Mouse (Mus musculus) MEL (cell line): ENCODE results near the gene Usp15. TPM values are rescaled to one million over a fixed set of nuclear protein-coding genes. Genes with fewer than 3 reads are reported as not detected.

Experiments used
- DNase-seq: peaks from one replicate; pipeline ENCODE4 v3.0.0; 2011; ENCODE audit warnings: low read depth, low spot score
- H3K27ac ChIP-seq: 2 replicates; pipeline ENCODE4 v1.5.1; 2012; ENCODE audit warnings: low read depth, mild to moderate bottlenecking, control low read depth, low read length, moderate library complexity; ENCODE audit not compliant: control insufficient read depth
- H3K27me3 ChIP-seq, 2 experiments: fragments of 150-350 bp in 1 of 2; sonication (generic) in 1 of 2; 2 replicates each; pipeline ENCODE4 v1.6.1; 2012; ENCODE audit warnings: low read length in 2 of 2, mild to moderate bottlenecking in 2 of 2, improper control_type of control experiment in 1 of 2, moderate library complexity in 1 of 2; ENCODE audit not compliant: insufficient read depth in 2 of 2, control insufficient read depth in 1 of 2
- H3K36me3 ChIP-seq, 2 experiments: 2 replicates each; pipeline ENCODE4 v1.6.1; 2012 to 2014; ENCODE audit warnings: low read length in 2 of 2, improper control_type of control experiment in 1 of 2, inconsistent platforms in 1 of 2, mild to moderate bottlenecking in 1 of 2; ENCODE audit not compliant: insufficient read depth in 2 of 2, control insufficient read depth in 1 of 2
- H3K4me1 ChIP-seq, 2 experiments: fragments of 150-350 bp in 1 of 2; sonication (generic) in 1 of 2; 2 replicates each; pipeline ENCODE4 v1.6.1; 2012; ENCODE audit warnings: low read length in 2 of 2, improper control_type of control experiment in 1 of 2, mild to moderate bottlenecking in 1 of 2; ENCODE audit not compliant: insufficient read depth in 2 of 2, control insufficient read depth in 1 of 2
- H3K4me3 ChIP-seq, 2 experiments: fragments of 150-350 bp in 1 of 2; sonication (generic) in 1 of 2; 2 replicates each; pipeline ENCODE4 v1.5.1; 2012; ENCODE audit warnings: low read depth in 2 of 2, low read length in 2 of 2, mild to moderate bottlenecking in 2 of 2, moderate library complexity in 2 of 2, control low read depth in 1 of 2, improper control_type of control experiment in 1 of 2; ENCODE audit not compliant: control insufficient read depth in 1 of 2, insufficient read depth in 1 of 2
- H3K79me2 ChIP-seq: 2 replicates; pipeline ENCODE4 v1.6.1; 2012; ENCODE audit warnings: mild to moderate bottlenecking, low read length, moderate library complexity; ENCODE audit not compliant: control insufficient read depth, poor library complexity, insufficient read depth
- H3K9ac ChIP-seq: 2 replicates; pipeline ENCODE4 v1.6.1; 2012; ENCODE audit warnings: low read depth, mild to moderate bottlenecking, control low read depth, low read length, moderate library complexity; ENCODE audit not compliant: control insufficient read depth, poor library complexity, severe bottlenecking
- H3K9me3 ChIP-seq: fragments of 150-350 bp; sonication (generic); replicated peaks from 2 replicates; pipeline ENCODE4 v1.6.1; 2012; ENCODE audit warnings: mild to moderate bottlenecking, low read length, improper control_type of control experiment, moderate library complexity; ENCODE audit not compliant: insufficient read depth
- BHLHE40 ChIP-seq: IDR thresholded peaks from 2 replicates; pipeline ENCODE4 v1.6.1; 2012; ENCODE audit warnings: low read depth, mild to moderate bottlenecking, inconsistent platforms, low read length, improper control_type of control experiment, borderline replicate concordance
- CHD1 ChIP-seq: IDR thresholded peaks from 2 replicates; pipeline ENCODE4 v1.6.1; 2012; ENCODE audit warnings: low read depth, mild to moderate bottlenecking, inconsistent platforms, low read length, improper control_type of control experiment
- CHD2 ChIP-seq: IDR thresholded peaks from 2 replicates; pipeline ENCODE4 v1.6.1; 2011; ENCODE audit warnings: low read length, improper control_type of control experiment
- CTCF ChIP-seq, 3 experiments: IDR thresholded peaks in 2 of 3; conservative IDR thresholded peaks in 1 of 3; 2 replicates each; pipeline ENCODE4 v1.5.1; 2011 to 2012; ENCODE audit warnings: low read length in 3 of 3, low read depth in 2 of 3, mild to moderate bottlenecking in 2 of 3, improper control_type of control experiment in 1 of 3, inconsistent platforms in 1 of 3, mixed read lengths in 1 of 3, moderate library complexity in 1 of 3; ENCODE audit not compliant: control insufficient read depth in 1 of 3, insufficient read depth in 1 of 3, poor library complexity in 1 of 3, severe bottlenecking in 1 of 3
- E2F4 ChIP-seq: IDR thresholded peaks from 2 replicates; pipeline ENCODE4 v1.6.1; 2011; ENCODE audit warnings: low read depth, low read length, improper control_type of control experiment, borderline replicate concordance
- EP300 ChIP-seq, 2 experiments: IDR thresholded peaks; 2 replicates each; pipeline ENCODE4 v1.6.1; 2011; ENCODE audit warnings: improper control_type of control experiment in 2 of 2, low read length in 2 of 2, low read depth in 1 of 2, mild to moderate bottlenecking in 1 of 2
- ETS1 ChIP-seq: IDR thresholded peaks from 2 replicates; pipeline ENCODE4 v1.6.1; 2012; ENCODE audit warnings: low read depth, mild to moderate bottlenecking, inconsistent platforms, low read length, improper control_type of control experiment, moderate library complexity
- GABPA ChIP-seq: IDR thresholded peaks from 2 replicates; pipeline ENCODE4 v1.6.1; 2012; ENCODE audit warnings: low read depth, mild to moderate bottlenecking, inconsistent platforms, low read length, improper control_type of control experiment, moderate library complexity
- GATA1 ChIP-seq: IDR thresholded peaks from 2 replicates; pipeline ENCODE4 v1.6.1; 2011; ENCODE audit warnings: low read depth, low read length, improper control_type of control experiment
- HCFC1 ChIP-seq: IDR thresholded peaks from 2 replicates; pipeline ENCODE4 v1.6.1; 2012; ENCODE audit warnings: low read depth, mild to moderate bottlenecking, inconsistent platforms, low read length, improper control_type of control experiment, moderate library complexity
- JUND ChIP-seq: IDR thresholded peaks from 2 replicates; pipeline ENCODE4 v1.6.1; 2011; ENCODE audit warnings: low read depth, mild to moderate bottlenecking, improper control_type of control experiment, low read length
- KAT2A ChIP-seq: conservative IDR thresholded peaks from 2 replicates; pipeline ENCODE4 v1.6.1; 2012; ENCODE audit warnings: low read depth, low read length, improper control_type of control experiment, inconsistent platforms
- MAFK ChIP-seq: IDR thresholded peaks from 2 replicates; pipeline ENCODE4 v1.6.1; 2011; ENCODE audit warnings: low read depth, mild to moderate bottlenecking, low read length, improper control_type of control experiment, borderline replicate concordance
- MAZ ChIP-seq: IDR thresholded peaks from 2 replicates; pipeline ENCODE4 v1.6.1; 2012; ENCODE audit warnings: low read depth, mild to moderate bottlenecking, inconsistent platforms, low read length, improper control_type of control experiment
- MEF2A ChIP-seq: IDR thresholded peaks from 2 replicates; pipeline ENCODE4 v1.6.1; 2014; ENCODE audit warnings: low read depth, mild to moderate bottlenecking, inconsistent platforms, low read length, improper control_type of control experiment; ENCODE audit not compliant: poor library complexity, insufficient replicate concordance, severe bottlenecking; ENCODE audit errors: extremely low read depth
- MYC ChIP-seq: IDR thresholded peaks from 2 replicates; pipeline ENCODE4 v1.6.1; 2011; ENCODE audit warnings: low read depth, mild to moderate bottlenecking, low read length, improper control_type of control experiment, moderate library complexity
- NELFE ChIP-seq: IDR thresholded peaks from 2 replicates; pipeline ENCODE4 v1.6.1; 2011; ENCODE audit warnings: low read depth, low read length, improper control_type of control experiment
- NRF1 ChIP-seq: IDR thresholded peaks from 2 replicates; pipeline ENCODE4 v1.6.1; 2014; ENCODE audit warnings: low read depth, mild to moderate bottlenecking, inconsistent platforms, low read length, improper control_type of control experiment, moderate library complexity; ENCODE audit not compliant: poor library complexity, insufficient read depth, severe bottlenecking
- POLR2AphosphoS2 ChIP-seq: IDR thresholded peaks from 2 replicates; pipeline ENCODE4 v1.6.1; 2011; ENCODE audit warnings: low read length, improper control_type of control experiment
- POLR2AphosphoS5 ChIP-seq: IDR thresholded peaks from 2 replicates; pipeline ENCODE4 v1.6.1; 2012; ENCODE audit warnings: low read depth, borderline replicate concordance, mild to moderate bottlenecking, inconsistent platforms, low read length, moderate library complexity, mixed read lengths
- RCOR1 ChIP-seq: IDR thresholded peaks from 2 replicates; pipeline ENCODE4 v1.6.1; 2012; ENCODE audit warnings: low read depth, mild to moderate bottlenecking, inconsistent platforms, low read length, improper control_type of control experiment
- SIN3A ChIP-seq: IDR thresholded peaks from 2 replicates; pipeline ENCODE4 v1.6.1; 2012; ENCODE audit warnings: low read length, improper control_type of control experiment, inconsistent platforms
- SMC3 ChIP-seq: IDR thresholded peaks from 2 replicates; pipeline ENCODE4 v1.6.1; 2011; ENCODE audit warnings: low read depth, low read length, improper control_type of control experiment
- TAL1 ChIP-seq: IDR thresholded peaks from 2 replicates; pipeline ENCODE4 v1.6.1; 2012; ENCODE audit warnings: mild to moderate bottlenecking, inconsistent platforms, low read length, moderate library complexity, mixed read lengths
- UBTF ChIP-seq: IDR thresholded peaks from 2 replicates; pipeline ENCODE4 v1.6.1; 2012; ENCODE audit warnings: low read depth, mild to moderate bottlenecking, inconsistent platforms, low read length, improper control_type of control experiment, moderate library complexity, borderline replicate concordance; ENCODE audit not compliant: insufficient read depth
- ZC3H11A ChIP-seq: IDR thresholded peaks from 2 replicates; pipeline ENCODE4 v1.6.1; 2012; ENCODE audit warnings: low read depth, mild to moderate bottlenecking, inconsistent platforms, low read length, improper control_type of control experiment
- ZKSCAN1 ChIP-seq: IDR thresholded peaks from 2 replicates; pipeline ENCODE4 v1.6.1; 2012; ENCODE audit warnings: low read depth, mild to moderate bottlenecking, inconsistent platforms, low read length, improper control_type of control experiment, moderate library complexity
- ZMIZ1 ChIP-seq: IDR thresholded peaks from 2 replicates; pipeline ENCODE4 v1.6.1; 2012; ENCODE audit warnings: low read depth, mild to moderate bottlenecking, inconsistent platforms, low read length, improper control_type of control experiment, moderate library complexity
- ZNF384 ChIP-seq: IDR thresholded peaks from 2 replicates; pipeline ENCODE4 v1.6.1; 2012; ENCODE audit warnings: low read depth, mild to moderate bottlenecking, inconsistent platforms, low read length, improper control_type of control experiment
- polyA plus RNA-seq, 2 experiments: library from polyadenylated mRNA; stranded (reverse) in 1 of 2; unstranded in 1 of 2; fragments of >175 nt in 1 of 2; fragments of >200 nt in 1 of 2; gene quantifications; 2 replicates each; pipeline versions ENCODE4 v1.2.1 to v1.2.4; 2012; ENCODE audit warnings: low replicate concordance in 2 of 2, low read depth in 1 of 2; ENCODE audit not compliant: insufficient read length in 2 of 2, insufficient read depth in 1 of 2, missing spikeins in 1 of 2
- total RNA-seq: library from RNA; depleted of rRNA; stranded (reverse); fragments of 300-350 nt; gene quantifications from 2 replicates; pipeline ENCODE4 v1.2.3, GENCODE M21; 2012

The Usp15 gene
- total and polyA plus RNA-seq, 3 experiments = 98.2 to 150 (median 117) TPM

GRCm38 (mm10) chr10:123113466-123113865 lies 83.3 kb downstream of the Usp15 start:
- Histone ChIP-seq H3K36me3 (peaks cover 0 to 25% of the 10 kb centered on the region in 2 experiments; a peak in 2 of 4 replicates), H3K4me1 (no peaks in the 10 kb centered on the region), H3K79me2 (no peaks in the 10 kb centered on the region), H3K4me3 (no peak overlapping the region), H3K27ac (no peak overlapping the region), H3K9me3 (no peaks in the 10 kb centered on the region), H3K27me3 (no peaks in the 10 kb centered on the region), H3K9ac (no peak overlapping the region)
- DNase-seq = no peak
- TF ChIP-seq GATA1 = no peak
- no peak for TF ChIP-seq CHD2
- no peak for TF ChIP-seq E2F4
- TF ChIP-seq GABPA = no peak
- no peak for TF ChIP-seq KAT2A
- no peak for TF ChIP-seq POLR2AphosphoS2
- TF ChIP-seq NRF1 = no peak
- TF ChIP-seq JUND = no peak
- TF ChIP-seq MYC = no peak
- no peak for TF ChIP-seq ZKSCAN1
- TF ChIP-seq SMC3 = no peak
- TF ChIP-seq MAZ = no peak
- TF ChIP-seq NELFE = no peak
- no peak for TF ChIP-seq MAFK
- TF ChIP-seq RCOR1 = no peak
- no peak for TF ChIP-seq ZMIZ1
- no peak for TF ChIP-seq HCFC1
- TF ChIP-seq CTCF (IDR thresholded peaks at IDR 0.05 in 2 of 3, conservative IDR thresholded peaks at IDR 0.05 in 1 of 3; ENCODE audit: control insufficient read depth in 1 of 3, insufficient read depth in 1 of 3, low read depth in 2 of 3, low read length in 3 of 3, poor library complexity in 1 of 3, severe bottlenecking in 1 of 3) = no peak
- no peak for TF ChIP-seq BHLHE40

GRCm38 (mm10) chr10:123112787-123113168 lies 84.0 kb downstream of the Usp15 start:
- Histone ChIP-seq H3K4me1 (no peaks in the 10 kb centered on the region), H3K9me3 (no peaks in the 10 kb centered on the region), H3K36me3 (peaks cover 0 to 21% of the 10 kb centered on the region in 2 experiments; a peak in 2 of 4 replicates), H3K9ac (no peak overlapping the region), H3K27me3 (no peaks in the 10 kb centered on the region), H3K79me2 (no peaks in the 10 kb centered on the region), H3K27ac (no peak overlapping the region), H3K4me3 (no peak overlapping the region)
- DNase-seq = no peak
- TF ChIP-seq GABPA = no peak
- TF ChIP-seq MEF2A = no peak
- TF ChIP-seq SMC3 = no peak
- no peak for TF ChIP-seq JUND
- TF ChIP-seq ZNF384 = no peak
- no peak for TF ChIP-seq TAL1
- no peak for TF ChIP-seq POLR2AphosphoS5
- no peak for TF ChIP-seq ETS1
- TF ChIP-seq KAT2A = no peak
- TF ChIP-seq ZC3H11A = no peak
- TF ChIP-seq UBTF = no peak
- TF ChIP-seq ZKSCAN1 = no peak
- TF ChIP-seq SIN3A = no peak
- no peak for TF ChIP-seq BHLHE40
- no peak for TF ChIP-seq POLR2AphosphoS2
- no peak for TF ChIP-seq EP300 (IDR thresholded peaks at IDR 0.05; ENCODE audit: low read depth in 1 of 2, low read length in 2 of 2)
- no peak for TF ChIP-seq MAFK
- TF ChIP-seq MAZ = no peak
- no peak for TF ChIP-seq CHD1
- TF ChIP-seq NELFE = no peak
